Mouse (Mus musculus): ENCODE measurements around the gene Col11a2.

Col11a2 gene

GRCm38 (mm10) chr17:34104804-34105203 lies 65.6 kb downstream of the Col11a2 start:
- DNase-seq (ENCODE audit: low read depth, low spot score): no peak

- no peak for DNase-seq (ENCODE audit: low read depth, low spot score)
Measured at GRCm38 (mm10) chr17:34106555-34106954, 67.3 kb downstream of the Col11a2 start.

GRCm38 (mm10) chr17:34107109-34107867 lies 68.1 kb downstream of the Col11a2 start:
- no peak for DNase-seq (ENCODE audit: low read depth, low spot score)

GRCm38 (mm10) chr17:34108460-34108859 lies 69.2 kb downstream of the Col11a2 start:
- DNase-seq (ENCODE audit: low read depth, low spot score): no peak

GRCm38 (mm10) chr17:34109038-34109805 lies 70.0 kb downstream of the Col11a2 start:
- DNase-seq (ENCODE audit: low read depth, low spot score): no peak

GRCm38 (mm10) chr17:34109806-34110195 lies 70.6 kb downstream of the Col11a2 start:
- DNase-seq (ENCODE audit: low read depth, low spot score): no peak

GRCm38 (mm10) chr17:34110309-34110708 lies 71.1 kb downstream of the Col11a2 start:
- DNase-seq (ENCODE audit: low read depth, low spot score): no peak

GRCm38 (mm10) chr17:34114114-34114513 lies 74.9 kb downstream of the Col11a2 start:
- DNase-seq (ENCODE audit: low read depth, low spot score): no peak
